Mouse (Mus musculus) naive thymus-derived CD4-positive, alpha-beta T cell, adult 5 months (primary cell): ENCODE measurements around the gene Col18a1. TPM values are rescaled to one million over a fixed set of nuclear protein-coding genes. Genes with fewer than 3 reads are reported as not detected.

Experiments used
- polyA plus RNA-seq: library from polyadenylated mRNA; unstranded; fragments of 100-300 nt; shearing (Covaris generic); gene quantifications from one replicate; pipeline ENCODE4 v1.2.1, GENCODE M21; 2017

Gene Col18a1
- polyA plus RNA-seq: 0.19 TPM

GRCm38 (mm10) chr10:77165963-77166717, at the start of gene Col18a1:
Gene Col18a1, minus strand, starts transcription at chr10:77166548.

DNA sequence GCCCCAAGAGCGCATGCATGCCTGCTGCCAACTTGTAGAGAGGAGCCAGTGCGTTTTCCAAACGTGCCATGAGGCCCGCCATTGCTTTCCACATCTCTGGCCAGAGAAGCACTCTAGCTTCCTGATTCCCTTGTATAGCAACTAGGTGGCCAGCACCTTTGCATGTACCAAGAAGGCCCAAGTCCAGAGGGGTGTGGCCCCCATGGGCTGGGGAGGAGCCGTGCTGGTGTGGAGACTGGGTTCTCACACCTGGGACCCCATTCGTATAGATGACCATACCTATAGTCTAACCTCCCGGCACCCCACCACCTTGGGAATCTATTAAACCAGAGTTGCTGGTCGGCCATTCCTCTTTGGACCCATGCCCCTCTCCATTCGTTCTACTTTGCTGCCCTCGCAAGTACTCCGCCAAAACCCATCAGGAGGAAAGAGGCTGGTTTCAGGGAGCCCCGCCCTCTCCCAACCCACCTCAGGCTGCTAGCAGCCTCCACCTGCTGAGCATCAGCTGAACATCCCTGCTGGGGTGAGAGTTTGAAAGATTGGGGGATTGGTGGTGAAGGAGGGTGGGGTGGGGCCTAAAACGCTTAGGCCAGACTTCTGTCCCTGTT, 134.5 kb downstream of the Col18a1 start, which contains the start of gene Slc19a1:
Slc19a1 (plus strand) TSS at position 474 of the 608 bp plus-strand sequence.

Other genes with a start within 250 kb of the Col18a1 start
- 10.9 TPM for gene Pcbp3, start 204.7 kb downstream of the Col18a1 start, polyA plus RNA-seq
- 21.8 TPM for gene Slc19a1, start 134.3 kb downstream of the Col18a1 start, polyA plus RNA-seq
- 62.8 TPM for gene Pofut2, start 92.7 kb upstream of the Col18a1 start, polyA plus RNA-seq